Mouse (Mus musculus) adrenal gland, postnatal 10 days (tissue): ENCODE data around the gene D6Ertd527e. TPM values are rescaled to one million over a fixed set of nuclear protein-coding genes. Genes with fewer than 3 reads are reported as not detected.
"Not testable (repeated sequence)": the region's sequence is repeated elsewhere in the genome, so short reads cannot be mapped to it uniquely, and the experiment has no call there.

Experiments
- DNase-seq: peaks from one replicate; pipeline ENCODE4 v3.0.0; 2021; ENCODE audit warnings: mixed read lengths
- long read RNA-seq, 2 experiments: library from polyadenylated mRNA; stranded (forward); transcript quantifications; one replicate each; pipeline ENCODE4 v2.0.0; 2021
- total RNA-seq, 2 experiments: library from RNA; stranded (reverse); gene quantifications; 2 replicates each; pipeline ENCODE4 v1.2.3; 2021

The D6Ertd527e gene
- under 1 TPM; 0.12 TPM for total RNA-seq
- long read RNA-seq, experiment 1 = 0 reads
- long read RNA-seq, experiment 2 = 0 reads

DNA sequence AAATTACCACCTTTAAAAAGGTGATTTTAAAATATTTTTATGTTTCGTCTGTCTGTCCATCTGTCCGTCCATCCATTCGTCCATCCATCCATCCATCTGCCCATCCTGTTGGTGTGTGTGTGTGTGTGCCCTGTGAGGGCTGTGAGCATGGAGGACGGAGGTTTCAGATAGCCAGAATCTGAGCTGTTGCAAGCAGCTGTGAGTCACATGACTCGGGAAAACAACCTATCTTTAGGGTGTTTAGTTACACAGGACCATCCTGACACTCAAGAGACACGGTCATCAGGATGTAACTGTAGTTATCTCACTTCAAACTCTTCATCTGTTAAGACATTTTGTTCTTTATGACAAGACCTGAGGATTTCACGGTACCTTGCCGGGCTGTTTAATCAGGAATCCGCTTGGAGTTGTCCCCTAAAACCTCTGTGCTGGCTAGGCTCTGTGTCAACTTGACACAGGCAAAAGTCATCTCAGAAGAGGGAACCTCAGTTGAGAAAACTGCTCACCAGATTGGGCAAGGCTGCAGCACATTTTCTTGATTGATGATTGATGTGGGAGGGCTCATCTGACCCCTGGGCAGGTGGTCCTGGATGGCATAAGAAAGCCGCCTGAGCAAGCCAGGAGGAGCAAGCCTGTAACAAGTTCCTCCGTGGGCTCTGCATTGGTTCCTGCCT, at the start of gene D6Ertd527e:
Gene D6Ertd527e (plus strand): TSS at position 624 of the 674 bp plus-strand sequence.
- DNase-seq = no peak

DNA sequence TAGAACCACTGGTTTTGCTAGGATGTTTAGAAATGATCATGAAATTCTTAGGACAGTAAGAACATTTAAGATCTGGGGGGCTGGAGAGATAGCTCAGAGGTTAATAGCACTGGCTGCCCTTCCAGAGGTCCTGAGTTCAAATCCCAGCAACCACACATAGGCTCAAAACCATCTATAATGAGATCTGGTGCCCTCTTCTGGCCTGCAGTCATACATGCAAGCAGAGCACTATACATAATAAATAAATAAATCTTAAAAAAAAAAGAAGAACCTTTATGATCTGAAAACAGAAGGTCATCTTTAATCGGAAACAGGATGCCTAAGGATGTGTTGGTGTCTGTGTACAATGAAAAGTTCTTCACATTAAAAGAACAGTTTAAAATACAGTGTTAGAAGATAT, 44.8 kb upstream of the D6Ertd527e start:
- no peak for DNase-seq

DNA sequence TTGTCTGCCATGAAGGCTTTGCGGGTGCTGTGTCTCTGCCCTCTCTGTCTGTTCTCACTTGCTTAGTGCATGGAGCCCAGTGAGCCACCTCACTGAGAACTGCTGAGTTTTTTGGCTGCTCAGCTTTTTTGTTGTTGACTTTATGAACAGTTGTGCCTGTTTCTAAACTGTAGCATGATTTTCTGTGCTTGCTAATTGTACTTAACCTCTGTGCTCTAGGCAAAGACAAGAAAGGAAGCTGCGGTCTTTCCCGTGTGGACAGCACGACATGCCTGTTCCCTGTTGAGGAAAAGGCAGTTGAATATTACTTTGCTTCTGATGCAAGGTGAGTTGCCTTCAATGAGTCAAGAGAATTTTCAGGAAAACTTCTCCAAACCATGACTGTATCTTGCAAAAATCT, 41.0 kb upstream of the D6Ertd527e start:
- no peak for DNase-seq

DNA sequence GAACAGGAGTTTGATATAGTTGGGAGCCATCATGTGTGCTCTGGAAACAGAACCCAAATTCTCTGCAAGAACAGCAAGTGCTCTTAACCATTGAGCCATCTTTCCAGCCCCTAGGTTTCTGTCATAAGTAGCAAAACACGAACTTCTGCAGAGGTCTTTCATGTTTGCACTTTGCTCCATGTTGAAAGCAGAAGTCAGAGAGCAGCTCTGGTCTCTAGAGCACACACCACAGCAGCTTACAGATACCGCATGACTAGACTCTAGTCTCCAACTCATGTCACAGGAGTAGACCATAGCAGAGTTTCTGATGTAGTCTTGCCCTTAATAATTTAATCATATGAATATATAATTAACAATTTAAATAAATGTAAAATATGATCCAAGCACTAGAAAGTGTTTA, 36.3 kb upstream of the D6Ertd527e start:
- no peak for DNase-seq

DNA sequence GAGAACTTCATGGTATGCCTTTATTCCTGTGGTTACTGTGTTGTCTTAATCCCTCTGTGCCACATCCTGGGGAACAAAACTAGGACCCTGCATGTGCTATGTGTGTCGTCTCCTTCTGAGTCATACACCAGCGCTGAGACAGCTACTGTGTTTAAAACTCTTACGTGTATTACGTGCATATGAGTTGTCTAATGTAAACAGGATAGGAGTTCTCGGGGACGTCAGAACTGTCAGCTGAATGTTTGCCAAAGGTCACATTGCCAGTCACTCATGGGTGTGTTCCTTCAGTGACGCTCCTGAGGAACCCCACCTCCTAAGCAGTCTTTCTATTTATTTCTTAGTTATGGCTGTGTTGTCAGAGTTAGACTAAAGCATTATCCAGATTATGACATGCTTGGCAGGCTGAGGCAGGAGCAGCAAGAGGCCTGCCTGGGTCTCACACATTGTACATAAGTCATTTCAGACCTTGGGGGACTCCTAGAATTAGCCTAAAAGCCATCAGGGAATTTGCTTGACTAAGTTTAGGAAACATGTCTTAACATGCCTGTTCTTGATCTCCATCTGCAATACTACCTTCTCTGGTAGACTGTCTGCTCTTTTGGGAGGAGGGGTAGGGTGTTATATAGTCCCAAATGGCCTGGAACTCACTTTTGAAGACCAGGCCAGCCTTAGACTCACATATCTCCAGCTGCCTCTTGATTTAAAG, 35.2 kb upstream of the D6Ertd527e start:
- DNase-seq = no peak

DNA sequence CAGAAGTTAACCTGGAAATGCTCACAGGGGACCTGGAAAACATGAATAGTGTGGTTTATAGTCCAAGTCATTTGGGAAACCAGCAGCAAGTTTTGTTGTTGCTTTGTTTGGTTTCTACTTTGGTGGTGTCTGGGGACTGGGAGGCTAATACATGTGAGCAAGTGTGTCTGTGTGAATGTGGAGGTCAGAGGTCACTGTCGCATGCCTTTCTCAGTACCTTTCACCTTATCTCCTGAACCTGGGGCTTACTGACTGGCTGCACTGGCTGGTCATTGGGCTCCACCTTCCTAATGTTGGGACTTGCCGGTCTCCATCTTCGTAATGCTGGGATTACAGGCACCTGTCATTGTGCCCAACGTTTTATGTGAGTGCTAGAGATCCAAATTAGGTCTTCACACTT, 33.9 kb upstream of the D6Ertd527e start:
- DNase-seq = no peak

DNA sequence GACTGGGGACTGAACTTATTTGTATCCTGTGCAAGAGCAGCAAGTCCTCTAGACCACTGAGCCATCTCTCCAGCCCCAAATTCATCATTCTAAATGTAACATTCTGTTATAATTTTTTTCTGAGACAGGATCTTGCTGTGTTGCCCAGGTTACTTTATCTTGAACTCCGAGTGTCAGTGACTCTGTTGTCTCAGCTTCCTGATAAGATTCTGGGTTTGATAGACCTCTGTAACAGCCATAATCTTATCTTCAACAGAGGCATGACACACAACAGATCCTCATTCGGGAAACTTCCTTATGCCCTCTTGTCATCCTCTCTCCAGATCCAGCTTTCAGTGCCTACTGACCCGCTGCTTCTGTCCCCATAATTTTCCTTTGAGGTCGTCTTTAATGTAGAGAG, 31.8 kb upstream of the D6Ertd527e start:
- DNase-seq = no peak

DNA sequence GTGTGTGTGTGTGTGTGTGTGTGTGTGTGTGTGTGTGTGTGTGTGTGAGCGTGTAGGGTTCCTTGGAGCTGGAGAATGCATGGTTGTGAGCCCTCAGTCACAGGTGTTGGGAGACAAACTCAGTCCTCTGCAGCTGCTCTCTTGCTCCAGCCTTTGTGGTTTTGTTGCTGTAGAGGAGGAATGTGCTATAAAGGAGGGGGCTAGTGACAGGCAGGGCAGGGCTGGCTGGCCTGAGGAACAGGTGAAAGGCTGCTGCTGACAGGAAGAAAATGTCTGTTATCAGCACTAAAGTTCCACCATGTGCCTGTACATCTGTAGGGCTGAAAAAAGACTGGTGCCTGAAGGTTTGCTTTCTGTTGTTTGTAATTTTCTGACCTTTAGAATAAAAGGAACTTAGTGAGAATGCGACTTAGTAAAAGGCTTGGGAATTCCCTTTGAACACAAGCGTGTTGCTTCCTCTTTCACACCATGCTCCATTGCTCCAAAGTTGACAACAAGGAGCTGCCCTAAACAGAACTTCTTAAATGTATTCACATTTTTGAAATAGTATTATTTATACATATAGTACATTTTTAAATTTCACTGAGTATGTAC, 29.4 kb upstream of the D6Ertd527e start:
- no peak for DNase-seq

DNA sequence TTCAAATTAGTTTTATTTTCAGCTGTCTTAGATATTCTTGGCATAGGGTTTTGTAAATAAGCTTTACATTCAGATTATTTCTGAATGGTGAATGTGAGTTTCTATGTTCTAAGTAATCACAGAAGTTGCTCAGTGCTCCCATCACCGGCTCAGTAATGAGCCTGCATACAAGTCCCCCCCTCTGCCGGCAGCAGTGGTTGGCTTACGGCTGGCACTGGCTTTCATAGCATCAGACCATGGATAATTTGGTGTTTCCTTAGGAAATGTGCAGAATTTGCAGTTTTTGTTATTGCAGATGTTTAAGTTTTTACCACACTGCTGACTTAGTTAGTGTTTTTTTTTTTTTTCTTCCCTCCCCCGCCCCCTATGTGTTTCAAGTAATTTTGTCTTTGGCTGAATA, 25.1 kb upstream of the D6Ertd527e start:
- no peak for DNase-seq

DNA sequence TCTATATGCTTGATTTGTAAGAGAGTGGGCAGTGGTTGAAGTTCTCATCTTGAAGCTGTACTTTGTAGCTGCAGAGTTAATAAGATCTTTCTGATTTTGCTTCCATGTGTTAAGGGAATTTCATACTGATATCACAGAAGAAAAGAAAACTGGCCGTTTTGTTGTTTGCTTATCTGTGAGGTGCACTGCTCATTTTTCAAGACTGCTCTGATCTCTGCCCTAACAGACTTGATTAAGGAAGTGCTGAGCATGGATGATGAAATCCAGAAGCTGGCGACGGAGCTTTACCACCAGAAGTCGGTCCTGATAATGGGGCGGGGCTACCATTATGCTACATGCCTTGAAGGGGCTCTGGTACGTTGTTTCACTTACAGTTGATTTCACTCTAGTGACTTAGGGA, 19.5 kb upstream of the D6Ertd527e start:
- DNase-seq = no peak

DNA sequence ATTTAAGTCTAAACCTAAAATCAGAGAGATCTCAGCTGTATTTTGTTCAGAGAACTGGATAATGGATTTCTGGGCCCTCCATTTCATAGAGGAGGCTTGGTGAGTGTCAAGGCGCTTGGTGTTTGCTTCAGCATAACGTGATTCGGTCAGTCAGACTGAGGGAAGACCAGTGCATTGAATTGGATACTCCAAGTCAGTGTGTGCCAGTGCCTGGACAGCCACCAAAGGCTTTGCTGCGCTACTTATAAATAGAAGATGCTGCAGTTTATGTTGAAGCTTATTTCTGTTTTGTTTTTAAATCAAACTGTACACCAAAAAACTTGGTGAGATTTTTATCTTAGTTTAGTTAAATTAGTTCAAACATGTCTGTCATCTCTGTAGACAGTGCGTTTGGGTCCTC, 16.2 kb upstream of the D6Ertd527e start:
- no peak for DNase-seq

DNA sequence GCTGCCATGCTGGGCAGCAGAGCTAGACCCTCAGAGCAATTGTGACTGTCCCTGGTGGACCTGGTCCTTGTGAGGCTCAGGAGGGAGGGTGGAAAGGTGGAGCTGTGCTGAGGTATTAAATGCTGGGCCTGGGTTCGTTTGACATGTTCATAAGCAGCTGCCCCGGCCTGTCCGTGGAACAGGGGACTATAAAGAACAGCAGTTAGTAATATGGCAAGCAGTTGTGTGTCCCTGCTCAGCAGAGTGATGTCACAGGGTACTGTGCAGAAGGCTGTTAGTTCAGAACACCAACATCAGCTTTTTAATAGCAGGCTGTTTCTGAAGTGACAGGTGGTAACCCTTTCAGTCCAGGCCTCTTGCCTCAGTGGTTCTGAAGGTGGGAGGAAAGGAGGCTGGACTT, 13.7 kb upstream of the D6Ertd527e start:
- DNase-seq = no peak

DNA sequence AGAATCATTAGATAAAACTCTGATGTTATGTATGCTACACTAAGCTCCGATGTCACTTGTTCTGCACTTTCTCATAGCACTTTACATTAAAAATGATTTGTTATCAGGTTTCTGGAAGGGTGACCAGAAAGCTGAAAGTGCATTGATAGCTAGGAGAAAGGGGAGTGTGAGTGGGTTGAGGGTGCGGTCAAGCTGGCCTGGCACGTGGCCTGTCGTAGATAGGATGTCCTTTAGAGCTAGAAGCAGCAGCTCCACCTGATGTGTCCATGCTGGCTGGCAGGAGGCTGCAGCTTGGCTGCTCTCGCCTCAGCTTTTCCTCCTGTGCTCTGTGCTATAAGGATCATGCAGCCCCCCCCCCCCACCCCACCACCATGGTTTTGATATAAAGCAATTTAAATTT, 12.1 kb upstream of the D6Ertd527e start:
- no peak for DNase-seq

DNA sequence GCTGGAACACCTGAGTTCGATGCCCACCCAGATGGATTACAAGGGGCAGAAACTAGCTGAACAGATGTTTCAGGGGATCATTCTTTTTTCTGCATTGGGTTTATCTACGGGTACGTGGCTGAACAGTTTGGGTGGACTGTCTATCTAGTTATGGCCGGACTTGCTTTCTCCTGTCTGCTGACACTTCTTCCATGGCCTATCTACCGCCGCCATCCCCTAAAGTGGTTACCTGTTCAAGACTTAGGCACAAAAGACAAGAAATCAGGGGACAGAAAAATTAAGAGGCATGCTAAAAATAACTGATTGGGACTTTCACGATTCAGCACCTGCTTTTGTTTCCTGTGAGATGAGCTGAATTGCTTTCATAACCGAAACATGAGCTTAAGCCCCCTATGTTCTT, 10.9 kb upstream of the D6Ertd527e start:
- not testable (repeated sequence) for DNase-seq

DNA sequence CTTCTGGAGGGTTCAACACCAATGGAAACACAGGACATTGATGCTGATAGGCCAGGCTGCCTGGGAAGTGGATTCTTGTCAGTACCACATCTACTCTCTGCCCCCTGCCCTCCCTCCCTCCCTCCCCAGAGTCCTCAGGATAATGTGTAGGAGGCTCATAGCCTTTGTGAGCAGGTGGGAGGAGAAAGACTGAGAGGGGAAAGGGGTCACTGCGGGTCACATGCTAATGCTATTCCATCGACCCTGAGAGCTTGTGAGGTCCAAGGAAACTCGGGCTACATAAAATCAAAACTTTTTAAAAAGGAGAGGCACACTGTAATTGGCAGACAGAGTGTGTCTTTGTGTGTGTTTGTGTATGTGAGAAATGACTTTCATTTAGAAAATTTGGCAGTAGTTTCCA, 5.3 kb upstream of the D6Ertd527e start:
- DNase-seq = no peak

DNA sequence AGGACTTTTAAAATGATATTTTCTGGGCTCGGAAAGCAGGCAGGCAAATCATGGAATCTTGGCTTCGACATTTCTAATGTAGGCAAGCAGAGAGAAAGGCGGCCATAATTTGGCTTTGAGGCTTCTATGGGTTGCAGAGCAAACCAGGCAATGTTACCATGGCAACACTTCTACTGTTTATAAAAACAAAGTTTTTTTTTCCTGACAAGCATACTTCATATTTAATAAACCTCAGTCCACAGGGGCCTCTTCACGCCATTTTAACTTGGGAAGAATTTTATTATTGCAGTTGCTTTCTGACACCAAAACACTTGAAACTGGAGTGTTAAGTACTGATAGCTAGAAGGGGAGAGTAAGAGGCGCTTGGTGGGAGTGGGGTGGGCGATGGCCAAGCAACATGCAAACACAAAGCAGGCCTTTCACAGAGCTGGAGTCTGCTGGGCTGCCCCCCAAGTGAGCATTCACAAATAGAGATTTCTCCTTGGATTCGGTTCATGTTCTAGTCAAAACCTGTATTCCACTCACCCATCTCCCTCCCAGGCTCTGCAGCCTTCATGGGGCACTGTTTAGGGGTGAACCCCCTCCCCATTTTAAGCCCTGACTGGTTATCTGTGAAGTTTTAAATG, 4.8 kb upstream of the D6Ertd527e start:
- no peak for DNase-seq

DNA sequence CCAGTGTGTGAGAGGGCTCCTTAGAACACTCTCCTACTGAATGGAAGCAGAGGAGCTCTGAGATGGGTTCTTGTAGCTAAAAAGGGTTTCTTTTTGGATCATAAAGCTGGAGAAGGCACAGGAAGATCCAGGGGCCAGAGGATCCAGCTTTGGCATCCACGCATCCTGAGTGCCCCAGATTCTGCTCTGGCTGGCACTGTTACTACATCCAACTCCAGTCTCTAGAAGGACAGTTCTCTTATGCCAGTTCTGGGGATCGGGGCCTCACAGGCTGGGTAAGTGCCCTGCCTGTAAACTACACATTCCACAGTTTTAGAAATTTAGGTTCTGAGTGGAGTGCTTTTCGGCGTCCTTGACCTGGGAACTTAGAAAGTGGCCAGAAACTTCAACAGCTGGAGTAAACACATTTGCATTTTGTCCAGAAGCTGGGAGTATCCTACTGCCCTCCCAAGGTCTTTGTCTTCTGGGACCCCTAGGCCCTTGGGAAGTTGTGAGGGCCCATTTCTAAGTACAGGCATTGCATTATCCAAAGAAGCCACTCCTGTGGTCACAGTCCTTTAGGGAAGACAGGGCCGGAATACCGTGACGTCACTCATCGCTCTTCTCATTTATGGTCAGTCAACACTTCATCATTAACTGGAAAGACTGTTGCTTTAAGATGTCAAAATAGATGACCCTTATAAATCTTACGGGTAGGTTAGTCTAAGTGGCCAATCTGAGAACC, 4.1 kb upstream of the D6Ertd527e start:
- no peak for DNase-seq

DNA sequence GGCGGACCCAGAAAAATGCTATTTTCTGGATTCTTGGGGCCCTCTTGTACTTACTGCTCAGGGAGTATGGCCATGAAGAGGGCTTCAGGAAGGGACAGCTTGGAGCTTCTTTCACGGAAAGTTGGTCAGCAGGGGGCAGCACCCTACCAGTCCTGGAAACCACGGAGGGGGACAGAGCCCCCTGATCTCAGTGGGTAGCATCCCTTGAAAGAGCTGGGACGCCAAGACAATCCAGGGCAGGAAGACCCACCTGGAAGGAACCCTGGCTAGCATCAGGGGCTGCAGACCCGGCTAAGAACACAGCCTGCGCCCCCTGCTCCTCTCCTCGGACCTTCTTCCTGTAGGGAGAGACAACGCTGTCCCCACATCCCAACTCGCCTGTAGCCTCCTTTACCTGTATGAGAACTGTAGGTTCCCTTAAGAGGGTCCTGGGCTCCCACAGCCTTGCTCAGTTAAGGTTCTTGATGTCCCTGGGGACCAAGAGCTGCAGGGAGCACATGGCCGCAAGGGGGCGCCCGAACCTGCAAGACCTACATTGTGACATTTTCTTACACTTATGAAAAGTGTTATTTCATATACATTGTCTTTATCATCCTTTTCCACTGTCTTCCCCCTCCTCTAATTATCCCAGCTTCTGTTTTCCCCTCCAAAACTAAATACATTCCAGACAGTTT, 3.1 kb upstream of the D6Ertd527e start:
- DNase-seq = peak; percentile 93

DNA sequence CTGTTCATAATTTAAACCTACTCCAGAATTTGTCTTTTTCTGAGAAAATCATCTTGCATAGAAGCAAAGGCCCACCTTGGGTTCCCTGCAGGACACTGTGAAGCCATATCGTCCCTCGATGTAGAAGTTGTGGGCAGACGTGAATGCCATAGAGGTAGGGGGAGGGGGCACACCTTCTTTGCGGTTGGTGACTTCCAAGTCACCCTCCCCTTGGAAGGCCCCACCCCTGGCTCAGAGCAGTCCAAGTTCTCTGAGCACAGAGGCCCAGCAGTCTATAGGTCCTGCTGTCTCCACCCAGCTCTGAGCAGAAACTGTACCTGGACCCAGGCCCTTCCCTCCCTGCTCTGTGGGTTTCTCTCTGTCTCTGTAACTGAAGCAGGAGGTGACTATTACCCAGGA, 2.6 kb upstream of the D6Ertd527e start:
- no peak for DNase-seq

DNA sequence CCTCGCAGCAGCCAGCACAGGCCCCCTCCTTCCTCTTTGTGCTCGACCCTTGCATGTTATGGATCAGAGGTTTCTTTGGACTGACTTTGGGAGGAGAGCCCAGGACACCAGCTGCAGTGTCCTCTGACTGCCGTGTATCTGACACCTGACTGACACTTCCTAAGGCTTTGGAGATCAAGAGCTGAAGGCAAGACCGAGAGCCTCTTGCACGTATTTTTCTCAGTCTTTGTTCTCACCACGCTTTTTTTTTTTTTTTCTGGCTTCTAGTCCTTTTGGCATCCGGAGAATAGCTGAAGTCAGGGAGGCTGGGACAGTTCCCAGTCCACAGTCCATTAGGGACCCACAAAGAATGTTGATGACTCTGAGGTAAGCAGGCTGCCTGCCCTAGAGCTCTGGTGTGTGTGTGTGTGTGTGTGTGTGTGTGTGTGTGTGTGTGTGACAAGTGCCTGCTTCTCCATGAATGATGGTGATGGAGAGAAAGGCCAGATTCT, 2.1 kb upstream of the D6Ertd527e start:
- peak; percentile 38 for DNase-seq

DNA sequence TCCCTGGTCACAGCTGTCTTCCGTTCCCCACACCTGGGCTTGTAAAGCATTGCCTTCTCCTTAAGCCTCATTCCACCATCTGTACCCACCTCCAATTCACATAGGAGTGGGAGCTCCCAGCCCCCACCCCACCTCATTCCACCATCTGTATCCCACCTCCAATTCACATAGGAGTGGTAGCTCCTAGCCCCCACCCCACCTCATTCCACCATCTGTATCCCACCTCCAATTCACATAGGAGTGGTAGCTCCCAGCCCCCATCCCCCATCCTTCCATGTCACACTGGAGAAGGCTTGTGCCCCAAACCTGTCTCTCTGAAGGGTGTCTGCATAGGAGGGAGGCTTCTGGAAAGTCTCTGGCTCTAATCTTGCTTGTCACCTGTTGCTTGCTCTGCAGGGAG, 1.2 kb upstream of the D6Ertd527e start:
- no peak for DNase-seq

DNA sequence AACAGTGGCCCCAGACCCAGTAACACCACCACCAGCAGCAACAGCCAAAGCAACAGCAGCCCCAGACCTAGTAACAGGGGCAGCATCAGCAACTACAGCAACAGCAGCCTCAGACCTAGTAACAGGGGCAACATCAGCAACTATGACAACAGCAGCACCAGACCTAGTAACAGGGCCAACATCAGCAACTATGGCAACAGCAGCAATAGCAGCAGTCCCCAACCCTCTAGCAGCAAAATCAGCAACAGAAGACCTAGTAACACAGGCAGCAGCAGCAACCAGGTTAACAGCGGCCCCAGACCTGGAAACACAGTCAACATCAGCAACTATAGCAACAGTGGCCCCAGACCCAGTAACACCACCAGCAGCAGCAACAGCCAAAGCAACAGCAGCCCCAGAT, 6.9 kb downstream of the D6Ertd527e start:
- no peak for DNase-seq
